ENCODE assay signal across 15 mouse cellular contexts in genomic region chr14:11620962-11621568, GRCm38 (mm10).
DNase-seq lines count a peak whose midpoint lies in the region; ATAC-seq lines count a peak whose summit lies in the region.
"Had no signal": no experiment of that assay in that cellular context is flagged by ENCODE, and none has a peak within 500 bp of the region (broad histone marks: within the 10 kb centered on the region; RNA-seq: fewer than 3 reads in every experiment).

No protein-coding gene starts in this region.

- H3K9ac ChIP-seq in forebrain, embryonic 13.5 days: no peak overlapping the region
- no peak overlapping the region for H3K9ac ChIP-seq in forebrain, embryonic 15.5 days (replicated peaks)
- H3K9ac ChIP-seq in embryonic facial prominence, embryonic 14.5 days (ENCODE audit: low read depth, low read length): no peak overlapping the region
- no peak overlapping the region for H3K9ac ChIP-seq in limb, embryonic 12.5 days (replicated peaks)
- no peak overlapping the region for H3K9ac ChIP-seq in neural tube, embryonic 12.5 days
- H3K9ac ChIP-seq: liver, embryonic 12.5 days had no signal

- intact Hi-C loops in left cerebral cortex, postnatal 36 days (cut with DNase I): no loop called here

- no peak overlapping the region for H3K4me3 ChIP-seq in forebrain, embryonic 13.5 days
- H3K4me3 ChIP-seq in forebrain, embryonic 15.5 days: no peak overlapping the region
- H3K4me3 ChIP-seq in embryonic facial prominence, embryonic 14.5 days (ENCODE audit: low read depth, low read length): no peak overlapping the region
- H3K4me3 ChIP-seq in limb, embryonic 12.5 days (replicated peaks): no peak overlapping the region
- H3K4me3 ChIP-seq in neural tube, embryonic 12.5 days: no peak overlapping the region
- H3K4me3 ChIP-seq: erythroblast, embryonic 14.5 days; liver, embryonic 12.5 days had no signal

- peaks cover 15% of the 10 kb centered on the region for H3K4me1 ChIP-seq in forebrain, embryonic 13.5 days
- peaks cover 9% of the 10 kb centered on the region for H3K4me1 ChIP-seq in forebrain, embryonic 15.5 days
- peaks cover 25% of the 10 kb centered on the region for H3K4me1 ChIP-seq in embryonic facial prominence, embryonic 14.5 days (ENCODE audit: control insufficient read depth, insufficient read depth, low read length)
- H3K4me1 ChIP-seq in limb, embryonic 12.5 days (replicated peaks): peaks cover 57% of the 10 kb centered on the region
- peaks cover 27% of the 10 kb centered on the region for H3K4me1 ChIP-seq in neural tube, embryonic 12.5 days
- H3K4me1 ChIP-seq: liver, embryonic 12.5 days had no signal

- 16% methylated on average over 10 of the region's 10 CpGs for WGBS in forebrain, embryonic 13.5 days
- WGBS in forebrain, embryonic 15.5 days: 21% methylated on average over 10 of the region's 10 CpGs
- WGBS in embryonic facial prominence, embryonic 14.5 days: 14% methylated on average over 10 of the region's 10 CpGs
- 7% methylated on average over 10 of the region's 10 CpGs for WGBS in limb, embryonic 12.5 days
- WGBS in neural tube, embryonic 12.5 days: 14% methylated on average over 10 of the region's 10 CpGs

- no peaks in the 10 kb centered on the region for H3K9me3 ChIP-seq in forebrain, embryonic 13.5 days (replicated peaks)
- no peaks in the 10 kb centered on the region for H3K9me3 ChIP-seq in forebrain, embryonic 15.5 days
- H3K9me3 ChIP-seq in embryonic facial prominence, embryonic 14.5 days (ENCODE audit: control insufficient read depth, low read length): no peaks in the 10 kb centered on the region
- H3K9me3 ChIP-seq in limb, embryonic 12.5 days: no peaks in the 10 kb centered on the region
- no peaks in the 10 kb centered on the region for H3K9me3 ChIP-seq in neural tube, embryonic 12.5 days
- H3K9me3 ChIP-seq: liver, embryonic 12.5 days had no signal

- no peak overlapping the region for H3K27ac ChIP-seq in forebrain, embryonic 13.5 days
- H3K27ac ChIP-seq in forebrain, embryonic 15.5 days (replicated peaks): no peak overlapping the region
- no peak overlapping the region for H3K27ac ChIP-seq in embryonic facial prominence, embryonic 14.5 days (replicated peaks; ENCODE audit: low read depth, low read length)
- peak overlapping the region; percentile 70 for H3K27ac ChIP-seq in limb, embryonic 12.5 days
- no peak overlapping the region for H3K27ac ChIP-seq in neural tube, embryonic 12.5 days
- H3K27ac ChIP-seq: liver, embryonic 12.5 days had no signal

- no peak overlapping the region for H3K4me2 ChIP-seq in forebrain, embryonic 13.5 days
- no peak overlapping the region for H3K4me2 ChIP-seq in forebrain, embryonic 15.5 days (replicated peaks)
- H3K4me2 ChIP-seq in embryonic facial prominence, embryonic 14.5 days (ENCODE audit: low read depth, low read length): no peak overlapping the region
- H3K4me2 ChIP-seq in limb, embryonic 12.5 days: peak overlapping the region; percentile 35
- H3K4me2 ChIP-seq in neural tube, embryonic 12.5 days (replicated peaks): 0 out of 2 replicates have a peak overlapping the region, but pooled peaks have one; percentile 15
- H3K4me2 ChIP-seq: liver, embryonic 12.5 days had no signal

- no peaks in the 10 kb centered on the region for H3K27me3 ChIP-seq in forebrain, embryonic 13.5 days
- H3K27me3 ChIP-seq in forebrain, embryonic 15.5 days: no peaks in the 10 kb centered on the region
- no peaks in the 10 kb centered on the region for H3K27me3 ChIP-seq in embryonic facial prominence, embryonic 14.5 days (replicated peaks; ENCODE audit: control insufficient read depth, insufficient read depth, low read length)
- H3K27me3 ChIP-seq in limb, embryonic 12.5 days: no peaks in the 10 kb centered on the region
- no peaks in the 10 kb centered on the region for H3K27me3 ChIP-seq in neural tube, embryonic 12.5 days (replicated peaks)
- H3K27me3 ChIP-seq: liver, embryonic 12.5 days had no signal

- H3K36me3 ChIP-seq in forebrain, embryonic 13.5 days (ENCODE audit: poor library complexity, severe bottlenecking): no peaks in the 10 kb centered on the region
- no peaks in the 10 kb centered on the region for H3K36me3 ChIP-seq in forebrain, embryonic 15.5 days
- H3K36me3 ChIP-seq in embryonic facial prominence, embryonic 14.5 days (ENCODE audit: control insufficient read depth, insufficient read depth, low read length): no peaks in the 10 kb centered on the region
- no peaks in the 10 kb centered on the region for H3K36me3 ChIP-seq in limb, embryonic 12.5 days
- no peaks in the 10 kb centered on the region for H3K36me3 ChIP-seq in neural tube, embryonic 12.5 days
- H3K36me3 ChIP-seq: liver, embryonic 12.5 days had no signal

- DNase-seq in embryonic facial prominence, embryonic 14.5 days (ENCODE audit: low spot score): no peak
- no peak for DNase-seq in frontal cortex, postnatal 14 days (ENCODE audit: low spot score in 2 of 2)
- DNase-seq in adrenal gland, postnatal 10 days: no peak
- DNase-seq in left cerebral cortex, postnatal 36 days (ENCODE audit: low spot score in 2 of 2): no peak
- DNase-seq: cerebellum, adult 8-10 months; kidney, adult 11 months; layer of hippocampus, adult 9-11 months; right cerebral cortex, adult 18-20 months; thymus, postnatal 36 days had no signal

- ATAC-seq in forebrain, embryonic 13.5 days: peak; percentile 42; the same call in 1 of the 2 replicates
- ATAC-seq in forebrain, embryonic 15.5 days (replicated peaks): no peak
- 0 out of 2 replicates have a peak, but pooled peaks have one; percentile 17 for ATAC-seq in embryonic facial prominence, embryonic 14.5 days (ENCODE audit: low read depth)
- peak; percentile 45 for ATAC-seq in limb, embryonic 12.5 days (ENCODE audit: insufficient number of reproducible peaks, insufficient read depth, low FRiP score, low TSS enrichment, low read depth)
- ATAC-seq in neural tube, embryonic 12.5 days (ENCODE audit: low FRiP score, low read depth): peak; percentile 31; the same call in 1 of the 2 replicates
- ATAC-seq: liver, embryonic 12.5 days had no signal

Comparison
In these comparisons a context has a peak if more than half of its experiments do, and no peak if none do; other contexts are left out.
1. H3K4me2 ChIP-seq: peak in limb, embryonic 12.5 days (single experiment) and neural tube, embryonic 12.5 days (single experiment); none in forebrain, embryonic 13.5 days (single experiment), forebrain, embryonic 15.5 days (single experiment) and embryonic facial prominence, embryonic 14.5 days (single experiment).